Mouse (Mus musculus): Measurements from ENCODE around the gene Ttc3.

- TF ChIP-seq CTCF (IDR thresholded peaks at IDR 0.05; ENCODE audit: low read depth, low read length) (no peak), POLR2A (IDR thresholded peaks at IDR 0.05; ENCODE audit: insufficient read depth, low read length) (no peak)
These were observed 24.6 kb downstream of the Ttc3 start for GRCm38 (mm10) chr16:94395051-94395450.
